In genomic region chr5:24320467-24320813, GRCm38 (mm10) we compare ENCODE assay signal across 9 mouse cellular contexts. TPM values are rescaled to one million over a fixed set of nuclear protein-coding genes. Genes with fewer than 3 reads are reported as not detected.
DNase-seq lines count a peak whose midpoint lies in the region; ATAC-seq lines count a peak whose summit lies in the region.
"Had no signal": no experiment of that assay in that cellular context is flagged by ENCODE, and none has a peak within 500 bp of the region (broad histone marks: within the 10 kb centered on the region; RNA-seq: fewer than 3 reads in every experiment).

No protein-coding gene starts in this region.

- peak overlapping the region; percentile 25; the same call in 1 of the 2 replicates for H3K9ac ChIP-seq in embryonic facial prominence, embryonic 11.5 days (replicated peaks; ENCODE audit: low read length)

- H3K4me2 ChIP-seq in embryonic facial prominence, embryonic 11.5 days (ENCODE audit: low read depth, low read length): peak overlapping the region; percentile 21

- H3K4me1 ChIP-seq in heart, embryonic 10.5 days: peaks cover 54% of the 10 kb centered on the region
- H3K4me1 ChIP-seq in embryonic facial prominence, embryonic 11.5 days (ENCODE audit: control insufficient read depth, insufficient read depth, low read length): peaks cover 8% of the 10 kb centered on the region

- no peak for ATAC-seq in embryonic facial prominence, embryonic 11.5 days (replicated peaks; ENCODE audit: insufficient number of reproducible peaks, low FRiP score, low TSS enrichment, low read depth)

- peak overlapping the region; percentile 76 for H3K27ac ChIP-seq in heart, embryonic 10.5 days
- H3K27ac ChIP-seq in embryonic facial prominence, embryonic 11.5 days (replicated peaks; ENCODE audit: low read depth, low read length): no peak overlapping the region

- H3K27me3 ChIP-seq in heart, embryonic 10.5 days (ENCODE audit: insufficient read depth, poor library complexity, severe bottlenecking): peaks cover 21% of the 10 kb centered on the region
- H3K27me3 ChIP-seq in embryonic facial prominence, embryonic 11.5 days (ENCODE audit: control insufficient read depth, insufficient read depth, low read length): no peaks in the 10 kb centered on the region

- no peak for DNase-seq in heart, embryonic 10.5 days (ENCODE audit: low spot score)
- DNase-seq in heart, adult 9 months (ENCODE audit: low spot score in 2 of 2): no peak
- DNase-seq in 3T3-L1 (ENCODE audit: low read depth, low spot score) (peak; percentile 33), adipocyte (ENCODE audit: low spot score) (no peak)
- no peak for DNase-seq in embryonic facial prominence, embryonic 11.5 days (ENCODE audit: low spot score)
- DNase-seq in kidney, postnatal 36 days: peak; percentile 17 to 38
- no peak for DNase-seq in cerebellum, adult 9-10 months
- DNase-seq in spleen, postnatal 10 days (ENCODE audit: low spot score in 2 of 2): no peak

- H3K9me3 ChIP-seq in heart, embryonic 10.5 days: no peaks in the 10 kb centered on the region
- no peaks in the 10 kb centered on the region for H3K9me3 ChIP-seq in embryonic facial prominence, embryonic 11.5 days (replicated peaks; ENCODE audit: control insufficient read depth, low read length)
- H3K9me3 ChIP-seq: G1E had no signal

- no peak overlapping the region for H3K4me3 ChIP-seq in heart, embryonic 10.5 days
- H3K4me3 ChIP-seq in embryonic facial prominence, embryonic 11.5 days (ENCODE audit: low read depth, low read length): no peak overlapping the region

- 32% methylated on average over 6 of the region's 6 CpGs for WGBS in heart, embryonic 10.5 days
- WGBS in embryonic facial prominence, embryonic 11.5 days: 34% methylated on average over 6 of the region's 6 CpGs

- H3K36me3 ChIP-seq in heart, embryonic 10.5 days: peaks cover 74% of the 10 kb centered on the region
- H3K36me3 ChIP-seq in embryonic facial prominence, embryonic 11.5 days (replicated peaks; ENCODE audit: control insufficient read depth, insufficient read depth, low read depth, low read length): no peaks in the 10 kb centered on the region

RNA-seq across cellular contexts. Expression of gene Kcnh2, which starts 31.0 kb away (rescaled TPM):
- 28.8 and 32.2 TPM in 2 replicates for polyA plus RNA-seq in heart, embryonic 10.5 days (2016; fragmentation: Nextera tagmentation; extraction: Ambion mirVana)
- polyA plus RNA-seq in embryonic facial prominence, embryonic 11.5 days (2014; fragmentation: Nextera tagmentation; extraction: Ambion mirVana): 3.7 and 4.2 TPM in 2 replicates

RNA-seq across cellular contexts. Expression of gene Nos3, which starts 44.2 kb away (rescaled TPM):
- 23.2 and 40.8 TPM in 2 replicates for polyA plus RNA-seq in heart, embryonic 10.5 days (2016; fragmentation: Nextera tagmentation; extraction: Ambion mirVana)
- 3.2 and 4.2 TPM in 2 replicates for polyA plus RNA-seq in embryonic facial prominence, embryonic 11.5 days (2014; fragmentation: Nextera tagmentation; extraction: Ambion mirVana)

Comparison
In these comparisons a context has a peak if more than half of its experiments do, and no peak if none do; other contexts are left out.
1. DNase-seq: peak in 3T3-L1 (single experiment) and kidney, postnatal 36 days (2 of 2); none in heart, embryonic 10.5 days (single experiment), heart, adult 9 months (0 of 2), embryonic facial prominence, embryonic 11.5 days (single experiment), cerebellum, adult 9-10 months (single experiment), adipocyte (single experiment) and spleen, postnatal 10 days (0 of 2).